Mouse (Mus musculus) frontal cortex, postnatal 10 days (tissue): ENCODE measurements around the gene Dab2ip.

Experiments
- DNase-seq, 2 experiments: peaks; one replicate each; pipeline ENCODE4 v3.0.0; 2022; ENCODE audit warnings: low spot score in 2 of 2, mixed read lengths in 1 of 2

Dab2ip gene

GRCm38 (mm10) chr2:35680833-35681232 is 122.8 kb downstream of the Dab2ip start:
- no peak for DNase-seq

DNA sequence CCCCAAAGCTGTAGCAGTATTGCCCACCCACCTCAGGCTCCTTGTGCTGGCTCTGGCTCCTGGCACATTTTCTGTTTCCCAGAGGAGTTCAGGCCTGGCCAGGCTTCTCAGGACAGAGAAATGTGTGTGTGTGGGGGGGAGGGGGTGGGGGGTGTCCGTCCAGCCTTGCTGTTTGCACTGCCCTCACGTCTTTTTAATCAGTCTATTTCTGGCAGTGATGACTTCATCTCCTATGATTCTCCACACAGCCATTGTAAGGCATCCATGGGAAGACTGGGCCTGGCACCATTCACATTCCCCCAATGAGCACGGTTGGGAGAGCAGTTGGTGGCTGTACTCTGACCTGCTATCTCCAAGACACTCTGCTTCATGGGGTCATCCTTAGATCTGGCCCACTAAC is 125.9 kb downstream of the Dab2ip start:
- DNase-seq: no peak

- no peak for DNase-seq
Observed at GRCm38 (mm10) chr2:35684735-35685312, 126.8 kb downstream of the Dab2ip start.

DNA sequence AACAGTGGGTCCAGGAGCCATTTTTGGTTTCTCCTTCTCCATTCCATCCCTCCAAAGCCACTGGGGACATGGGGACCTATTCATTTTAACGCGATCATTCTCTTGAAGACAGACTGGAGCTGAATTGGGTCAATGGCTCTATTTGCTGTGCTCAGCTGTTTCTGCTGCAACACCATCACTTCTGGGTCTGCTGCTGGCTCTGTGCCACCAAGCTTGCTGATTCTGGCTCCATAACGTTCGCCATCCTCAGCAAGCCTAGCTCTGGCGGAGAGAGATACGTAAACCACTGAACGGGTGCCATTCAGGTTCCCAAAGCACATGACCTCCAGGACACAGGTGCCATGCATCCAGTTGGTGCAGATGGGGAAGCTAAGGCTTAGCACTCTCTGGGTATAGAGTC is 128.0 kb downstream of the Dab2ip start:
- DNase-seq: peak in 1 of 2 experiments; percentile 44

- no peak for DNase-seq
Observed at GRCm38 (mm10) chr2:35687557-35688070, 129.5 kb downstream of the Dab2ip start.

DNA sequence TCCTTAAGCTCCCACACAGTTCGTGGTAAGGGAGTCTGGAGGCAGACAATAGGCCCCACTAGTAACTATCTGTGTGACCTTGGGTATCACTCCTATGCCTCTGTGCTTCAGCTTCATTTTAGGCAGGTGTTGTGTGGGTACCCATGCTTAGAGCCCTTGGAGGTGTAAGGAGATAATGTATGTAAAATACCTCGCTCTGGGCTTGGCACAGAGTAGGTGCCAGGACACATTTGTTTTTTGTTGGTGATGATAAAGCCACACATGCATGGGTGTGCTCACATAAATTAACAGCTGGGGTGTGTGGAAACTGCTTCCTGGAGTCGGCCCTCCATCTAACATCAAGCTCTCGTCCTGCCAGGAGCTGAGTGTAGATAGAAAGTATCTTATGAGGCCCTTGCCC is 130.1 kb downstream of the Dab2ip start:
- no peak for DNase-seq

DNA sequence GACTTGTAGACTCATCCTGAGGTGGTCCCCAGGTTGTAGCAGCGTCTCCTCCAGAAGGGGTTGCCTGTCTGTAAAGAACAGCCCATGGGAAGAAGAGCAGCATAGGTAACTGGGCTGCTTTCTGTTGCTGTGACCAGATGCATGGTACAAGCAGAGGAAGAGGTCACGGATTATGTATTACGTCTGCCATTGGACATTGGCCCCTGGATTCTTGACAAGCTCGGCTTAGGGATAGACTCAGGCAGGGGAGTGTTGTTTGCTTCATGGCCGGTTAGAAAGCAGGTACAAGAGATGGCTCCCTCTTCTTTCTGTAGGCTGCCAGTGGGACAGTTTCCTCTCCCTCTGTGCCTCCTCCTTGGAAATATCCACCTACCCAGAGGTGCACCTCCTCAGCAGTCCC is 130.5 kb downstream of the Dab2ip start:
- DNase-seq: no peak

- no peak for DNase-seq
Observed at GRCm38 (mm10) chr2:35689881-35690280, 131.8 kb downstream of the Dab2ip start.

DNA sequence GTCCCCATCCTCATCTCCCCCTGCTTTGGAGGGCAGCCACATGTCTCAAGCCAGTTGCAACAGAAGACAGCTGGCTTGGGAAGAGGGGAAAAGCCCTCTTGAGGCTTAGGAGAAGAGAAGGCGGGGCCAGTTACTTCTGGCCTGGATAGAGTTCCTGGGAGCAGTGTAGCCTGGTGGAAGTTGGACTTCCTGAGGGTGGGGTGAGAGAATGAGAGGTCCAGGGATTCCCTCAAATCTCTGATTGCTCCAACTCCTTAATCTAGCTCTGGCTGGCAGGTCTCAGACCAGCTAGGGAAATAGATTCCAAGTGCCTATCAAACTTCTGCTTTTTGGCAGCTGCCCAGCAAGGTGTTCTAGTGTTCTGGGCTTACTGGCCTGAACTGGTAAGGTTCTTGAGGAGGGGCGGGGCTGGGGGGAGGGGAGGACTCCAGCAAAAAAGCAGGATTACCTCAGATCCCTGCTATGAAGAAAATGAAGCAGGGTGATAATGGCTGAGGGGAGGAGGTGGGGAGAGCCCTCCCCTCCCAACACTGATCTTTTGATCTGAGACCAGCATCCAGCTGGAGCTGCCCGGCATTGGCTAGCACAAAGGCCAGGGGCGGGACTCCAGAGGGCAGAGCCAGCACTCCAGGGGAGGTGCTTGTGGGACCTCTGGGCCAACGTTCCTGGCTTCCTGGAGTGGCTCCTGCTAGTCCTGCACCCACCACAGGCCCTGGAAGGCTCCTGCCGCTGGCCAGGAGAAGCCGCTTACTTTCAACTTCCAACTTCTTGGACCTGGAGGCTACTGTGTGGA is 133.4 kb downstream of the Dab2ip start:
- DNase-seq: no peak

GRCm38 (mm10) chr2:35692272-35692900 is 134.3 kb downstream of the Dab2ip start:
- no peak for DNase-seq

GRCm38 (mm10) chr2:35693037-35693436 is 135.0 kb downstream of the Dab2ip start:
- no peak for DNase-seq

GRCm38 (mm10) chr2:35694111-35694510 is 136.0 kb downstream of the Dab2ip start:
- no peak for DNase-seq

DNA sequence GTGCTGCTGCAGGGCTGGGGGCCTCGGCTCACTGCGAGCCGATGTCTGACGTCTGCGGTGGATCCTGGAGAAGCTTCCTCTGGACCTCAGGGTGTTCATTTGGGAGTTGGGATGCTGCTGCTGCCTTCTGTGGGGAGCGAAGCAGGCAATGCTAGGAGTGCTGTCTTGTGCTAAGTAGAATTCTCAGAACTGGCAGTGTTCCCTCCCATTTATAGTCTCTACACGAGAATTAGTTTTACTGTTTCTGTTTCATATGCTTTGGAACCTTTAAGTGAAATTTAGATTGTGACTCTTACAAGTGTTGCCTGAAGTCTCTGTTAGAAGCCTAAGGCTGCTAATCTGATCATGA is 138.1 kb downstream of the Dab2ip start:
- DNase-seq: no peak

GRCm38 (mm10) chr2:35696542-35697391 is 138.7 kb downstream of the Dab2ip start:
- no peak for DNase-seq

GRCm38 (mm10) chr2:35697768-35698167 is 139.7 kb downstream of the Dab2ip start:
- DNase-seq: no peak

DNA sequence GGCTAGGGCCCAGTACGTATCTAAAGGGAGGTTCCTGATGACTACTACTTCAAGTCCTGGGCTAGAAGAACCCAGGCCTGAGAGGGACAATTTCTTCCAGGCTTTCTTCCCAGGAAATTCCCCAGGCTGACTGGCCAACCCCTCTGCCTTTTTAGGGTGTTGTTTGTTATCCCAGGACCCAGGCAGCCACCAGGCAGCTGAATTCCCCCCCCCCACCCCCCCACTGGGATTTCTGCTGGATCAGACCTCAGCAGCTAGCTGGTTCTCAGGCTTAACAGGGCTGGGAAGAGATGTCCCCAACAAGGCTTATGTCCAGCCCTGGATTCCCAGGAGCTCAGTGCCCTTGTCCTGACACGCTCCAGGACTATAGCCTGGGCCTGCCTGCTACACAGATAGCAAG is 142.9 kb downstream of the Dab2ip start:
- no peak for DNase-seq

DNA sequence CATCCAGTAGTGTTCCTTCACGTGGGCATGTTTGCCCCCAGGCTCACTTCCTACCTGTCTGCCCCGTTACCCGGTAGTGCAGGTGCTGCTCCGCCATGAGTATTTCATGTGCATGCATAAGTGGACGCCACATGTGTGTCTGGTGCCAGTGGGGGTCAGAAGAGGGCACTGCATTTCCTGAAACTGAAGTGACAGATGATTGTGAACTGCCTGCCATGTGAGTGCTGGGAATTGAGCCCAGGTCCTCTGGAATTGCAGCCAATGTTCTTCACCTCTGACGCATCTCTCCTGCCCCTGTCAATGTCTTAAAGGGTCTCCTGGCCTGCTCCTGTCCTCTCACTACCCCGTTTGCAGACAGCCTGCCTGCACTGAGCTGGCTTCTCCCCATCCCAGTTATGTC is 143.9 kb downstream of the Dab2ip start:
- no peak for DNase-seq

DNA sequence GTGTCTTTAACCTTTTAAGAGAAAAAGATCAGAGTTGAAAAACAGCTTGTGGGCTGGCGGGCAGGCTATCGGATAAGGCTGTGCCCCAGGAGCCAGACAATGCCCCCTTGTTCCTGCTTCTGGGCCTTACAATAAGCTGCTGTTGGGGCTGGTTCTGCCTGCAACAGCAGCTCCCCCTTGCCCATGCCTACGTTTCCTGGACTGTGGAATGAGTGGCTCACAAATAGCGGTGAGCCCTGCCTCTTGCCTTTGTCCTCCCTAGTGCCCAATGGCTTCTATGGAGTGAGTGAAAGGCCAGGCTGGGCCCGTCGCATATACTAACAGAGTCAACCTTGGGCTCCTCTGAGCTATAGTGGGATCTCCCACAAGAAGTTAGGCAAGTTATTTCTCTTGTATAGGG is 144.5 kb downstream of the Dab2ip start:
- no peak for DNase-seq

DNA sequence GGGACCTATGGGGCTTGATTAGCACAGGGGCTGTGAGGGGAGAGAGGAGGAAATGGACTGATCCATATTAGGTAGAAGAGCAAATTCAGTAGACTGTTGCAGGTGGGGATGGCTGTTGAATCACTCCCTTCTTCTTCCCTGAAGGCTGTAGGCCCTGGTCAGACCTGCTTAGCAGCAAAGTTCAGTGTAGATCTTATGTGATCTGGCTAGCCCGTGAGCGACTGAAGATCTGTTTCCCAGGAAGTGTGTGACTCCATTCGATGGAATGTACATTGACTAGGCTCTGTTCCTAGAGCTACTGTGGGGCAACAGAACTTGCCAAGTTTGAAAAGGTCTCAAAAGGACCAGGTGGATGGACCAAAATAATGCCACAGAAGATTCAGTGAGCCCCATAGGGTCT is 145.2 kb downstream of the Dab2ip start:
- no peak for DNase-seq

DNA sequence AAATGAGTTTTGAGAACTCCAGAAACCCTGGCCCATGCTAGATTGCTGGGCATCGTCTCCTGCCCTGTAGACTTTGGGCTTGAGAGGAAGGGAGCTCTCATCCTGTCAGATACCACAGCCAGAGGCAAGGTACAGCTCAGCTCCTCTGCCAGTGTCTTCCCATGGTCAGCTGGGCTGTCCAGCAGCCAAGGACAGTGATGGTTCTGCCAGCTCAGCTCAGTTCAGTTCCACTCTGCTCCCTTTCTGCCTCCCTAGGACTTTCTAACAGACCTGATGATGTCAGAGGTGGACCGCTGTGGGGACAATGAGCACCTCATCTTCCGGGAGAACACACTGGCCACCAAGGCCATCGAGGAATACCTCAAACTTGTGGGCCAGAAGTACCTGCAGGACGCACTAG is 154.5 kb downstream of the Dab2ip start:
- no peak for DNase-seq

GRCm38 (mm10) chr2:35713460-35713859 is 155.4 kb downstream of the Dab2ip start:
- DNase-seq: no peak

- DNase-seq: no peak
Observed at GRCm38 (mm10) chr2:35714742-35715167, 156.7 kb downstream of the Dab2ip start.
